In genomic region chr2:178805283-178805682, GRCm38 (mm10) we compare ENCODE assay signal across 27 mouse cellular contexts.
A peak's percentile ranks its signal among the peaks of the same experiment; 100 is the strongest.
DNase-seq lines count a peak whose midpoint lies in the region; ATAC-seq and TF ChIP-seq lines count a peak whose summit lies in the region.
"Had no signal": no experiment of that assay in that cellular context is flagged by ENCODE, and none has a peak within 500 bp of the region (broad histone marks: within the 10 kb centered on the region; RNA-seq: fewer than 3 reads in every experiment).

No protein-coding gene starts in this region.

- no peak for TF ChIP-seq CTCF in heart, adult 2 months (IDR thresholded peaks at IDR 0.05)

- peak; percentile 40 to 75 for DNase-seq in heart, adult 2 months
- DNase-seq in heart, embryonic 10.5 days (ENCODE audit: low spot score) = peak; percentile 88
- peak; percentile 18 for DNase-seq in heart, postnatal 25 days (ENCODE audit: low spot score)
- no peak for DNase-seq in ovary, postnatal 14 days (ENCODE audit: low spot score)
- no peak for DNase-seq in layer of hippocampus, postnatal 10 days (ENCODE audit: low spot score in 2 of 2)
- DNase-seq: adrenal gland, adult 8-10 months; B cell, adult 2 months; cerebellum, adult 2 months; cerebellum, postnatal 25 days; gastrocnemius, postnatal 14 days; kidney, postnatal 14 days; liver, embryonic 13.5 days; lung, adult 18-20 months; lung, postnatal 4 days; right cerebral cortex, postnatal 25 days had no signal

- no peak overlapping the region for H3K4me3 ChIP-seq in heart, adult 2 months
- H3K4me3 ChIP-seq in heart, embryonic 10.5 days = no peak overlapping the region
- H3K4me3 ChIP-seq in heart, embryonic 15.5 days = no peak overlapping the region
- no peak overlapping the region for H3K4me3 ChIP-seq in forebrain, embryonic 12.5 days (replicated peaks)
- no peak overlapping the region for H3K4me3 ChIP-seq in forebrain, embryonic 13.5 days
- H3K4me3 ChIP-seq: layer of hippocampus, adult 2 months; limb, embryonic 10.5 days; limb, embryonic 15.5 days; liver, embryonic 13.5 days; midbrain, embryonic 15.5 days; neural tube, embryonic 15.5 days; stomach, embryonic 15.5 days had no signal

- no peaks in the 10 kb centered on the region for H3K27me3 ChIP-seq in heart, adult 2 months (ENCODE audit: control insufficient read depth, insufficient read depth, low read length)
- no peaks in the 10 kb centered on the region for H3K27me3 ChIP-seq in heart, embryonic 10.5 days (ENCODE audit: insufficient read depth, poor library complexity, severe bottlenecking)
- H3K27me3 ChIP-seq in heart, embryonic 15.5 days = no peaks in the 10 kb centered on the region
- no peaks in the 10 kb centered on the region for H3K27me3 ChIP-seq in forebrain, embryonic 12.5 days
- no peaks in the 10 kb centered on the region for H3K27me3 ChIP-seq in forebrain, embryonic 13.5 days
- H3K27me3 ChIP-seq: limb, embryonic 15.5 days; liver, embryonic 13.5 days; midbrain, embryonic 15.5 days; neural tube, embryonic 15.5 days; stomach, embryonic 15.5 days had no signal

- peak overlapping the region; percentile 63 for H3K27ac ChIP-seq in heart, adult 2 months
- H3K27ac ChIP-seq in heart, embryonic 10.5 days = peak overlapping the region; percentile 64; the same call in 1 of the 2 replicates
- peak overlapping the region; percentile 53 for H3K27ac ChIP-seq in heart, embryonic 15.5 days
- no peak overlapping the region for H3K27ac ChIP-seq in forebrain, embryonic 12.5 days
- no peak overlapping the region for H3K27ac ChIP-seq in forebrain, embryonic 13.5 days
- H3K27ac ChIP-seq: hindbrain, embryonic 14.5 days; layer of hippocampus, adult 2 months; limb, embryonic 10.5 days; limb, embryonic 15.5 days; liver, embryonic 13.5 days; midbrain, embryonic 15.5 days; neural tube, embryonic 15.5 days; stomach, embryonic 15.5 days had no signal

- no peaks in the 10 kb centered on the region for H3K4me1 ChIP-seq in heart, adult 2 months (ENCODE audit: control insufficient read depth, insufficient read depth, low read length)
- peaks cover 49% of the 10 kb centered on the region for H3K4me1 ChIP-seq in heart, embryonic 10.5 days
- H3K4me1 ChIP-seq in heart, embryonic 15.5 days (replicated peaks) = peaks cover 35% of the 10 kb centered on the region
- H3K4me1 ChIP-seq in forebrain, embryonic 12.5 days = peaks cover 7% of the 10 kb centered on the region; the same call in 1 of the 2 replicates
- peaks cover 25% of the 10 kb centered on the region for H3K4me1 ChIP-seq in forebrain, embryonic 13.5 days
- H3K4me1 ChIP-seq: limb, embryonic 15.5 days; liver, embryonic 13.5 days; midbrain, embryonic 15.5 days; stomach, embryonic 15.5 days had no signal

- H3K79me2 ChIP-seq in heart, adult 2 months (replicated peaks; ENCODE audit: control insufficient read depth, insufficient read depth, low read length) = no peaks in the 10 kb centered on the region

- peak; percentile 92 for ATAC-seq in heart, embryonic 15.5 days (replicated peaks; ENCODE audit: insufficient number of reproducible peaks, insufficient read depth, low FRiP score, low read depth)
- ATAC-seq in forebrain, embryonic 12.5 days (ENCODE audit: low FRiP score) = no peak
- no peak for ATAC-seq in forebrain, embryonic 13.5 days
- ATAC-seq: intestine, postnatal 0 days; lung, postnatal 0 days; midbrain, embryonic 15.5 days had no signal

- TF ChIP-seq EP300 in heart, adult 2 months (IDR thresholded peaks at IDR 0.05; ENCODE audit: insufficient read depth, low read depth, low read length) = 0 out of 2 replicates have a peak, but pooled peaks have one; percentile 14

- intact Hi-C loops in heart, adult 2 months (cut with DNase I) = no loop called here
- intact Hi-C loops in heart, postnatal 25 days (cut with DNase I) = no loop called here

- no peak overlapping the region for H3K9ac ChIP-seq in heart, adult 2 months (ENCODE audit: low read depth, low read length)
- no peak overlapping the region for H3K9ac ChIP-seq in heart, embryonic 15.5 days
- no peak overlapping the region for H3K9ac ChIP-seq in forebrain, embryonic 12.5 days
- no peak overlapping the region for H3K9ac ChIP-seq in forebrain, embryonic 13.5 days
- H3K9ac ChIP-seq: hindbrain, embryonic 14.5 days; limb, embryonic 15.5 days; liver, embryonic 13.5 days; midbrain, embryonic 15.5 days; neural tube, embryonic 15.5 days; stomach, embryonic 15.5 days had no signal

- peak overlapping the region; percentile 22 for H3K4me2 ChIP-seq in heart, embryonic 15.5 days
- H3K4me2 ChIP-seq in forebrain, embryonic 12.5 days = no peak overlapping the region
- H3K4me2 ChIP-seq in forebrain, embryonic 13.5 days = no peak overlapping the region
- H3K4me2 ChIP-seq: hindbrain, embryonic 14.5 days; limb, embryonic 15.5 days; liver, embryonic 13.5 days; midbrain, embryonic 15.5 days; neural tube, embryonic 15.5 days; stomach, embryonic 15.5 days had no signal

- no peaks in the 10 kb centered on the region for H3K36me3 ChIP-seq in heart, adult 2 months (ENCODE audit: control insufficient read depth, insufficient read depth, low read length)
- H3K36me3 ChIP-seq in heart, embryonic 10.5 days = no peaks in the 10 kb centered on the region
- H3K36me3 ChIP-seq in heart, embryonic 15.5 days = no peaks in the 10 kb centered on the region
- H3K36me3 ChIP-seq in forebrain, embryonic 12.5 days (replicated peaks) = no peaks in the 10 kb centered on the region
- H3K36me3 ChIP-seq in forebrain, embryonic 13.5 days (ENCODE audit: poor library complexity, severe bottlenecking) = no peaks in the 10 kb centered on the region
- H3K36me3 ChIP-seq: limb, embryonic 10.5 days; limb, embryonic 15.5 days; liver, embryonic 13.5 days; midbrain, embryonic 15.5 days; neural tube, embryonic 15.5 days; stomach, embryonic 15.5 days had no signal

- TF ChIP-seq POLR2A in heart, adult 2 months (IDR thresholded peaks at IDR 0.05; ENCODE audit: insufficient read depth, low read depth, low read length) = no peak

- 25% methylated on average over 8 of the region's 8 CpGs for WGBS in heart, adult 2 months
- 23% methylated on average over 8 of the region's 8 CpGs for WGBS in heart, embryonic 10.5 days
- 20% methylated on average over 8 of the region's 8 CpGs for WGBS in heart, embryonic 15.5 days
- 82% methylated on average over 8 of the region's 8 CpGs for WGBS in forebrain, embryonic 12.5 days
- WGBS in forebrain, embryonic 13.5 days = 76% methylated on average over 8 of the region's 8 CpGs

- H3K9me3 ChIP-seq in heart, embryonic 10.5 days = no peaks in the 10 kb centered on the region
- no peaks in the 10 kb centered on the region for H3K9me3 ChIP-seq in heart, embryonic 15.5 days (replicated peaks)
- H3K9me3 ChIP-seq in forebrain, embryonic 12.5 days = no peaks in the 10 kb centered on the region
- H3K9me3 ChIP-seq in forebrain, embryonic 13.5 days (replicated peaks) = no peaks in the 10 kb centered on the region
- H3K9me3 ChIP-seq: limb, embryonic 10.5 days; limb, embryonic 15.5 days; midbrain, embryonic 15.5 days; neural tube, embryonic 15.5 days; stomach, embryonic 15.5 days had no signal

Comparison
In these comparisons a context has a peak if more than half of its experiments do, and no peak if none do; other contexts are left out.
1. DNase-seq: peak in heart, adult 2 months (2 of 2), heart, embryonic 10.5 days (single experiment) and heart, postnatal 25 days (single experiment); none in ovary, postnatal 14 days (single experiment) and layer of hippocampus, postnatal 10 days (0 of 2).
2. H3K27ac ChIP-seq: peak in heart, adult 2 months (single experiment), heart, embryonic 10.5 days (single experiment) and heart, embryonic 15.5 days (single experiment); none in forebrain, embryonic 12.5 days (single experiment) and forebrain, embryonic 13.5 days (single experiment).